ENCODE assay signal across 28 mouse cellular contexts in genomic region chr3:58650328-58650727, GRCm38 (mm10). TPM values are rescaled to one million over a fixed set of nuclear protein-coding genes. Genes with fewer than 3 reads are reported as not detected.
"Had no signal": no experiment of that assay in that cellular context is flagged by ENCODE, and none has a peak within 500 bp of the region (broad histone marks: within the 10 kb centered on the region; RNA-seq: fewer than 3 reads in every experiment).

No protein-coding gene starts in this region.

- H3K4me1 ChIP-seq: hindbrain, embryonic 12.5 days; intestine, embryonic 15.5 days; limb, embryonic 10.5 days; limb, embryonic 12.5 days had no signal

- DNase-seq: gastrocnemius, adult 2 months; gastrocnemius, postnatal 10 days; gastrocnemius, postnatal 25 days; heart, adult 18-20 months; heart, postnatal 10 days; heart, postnatal 4 days; kidney, adult 18-20 months; kidney, adult 8-10 months; kidney, postnatal 10 days; kidney, postnatal 25 days; kidney, postnatal 4 days had no signal

- ATAC-seq: hindbrain, embryonic 16.5 days; inflammation-experienced regulatory T-cells, adult 6 months; intestine, embryonic 15.5 days; intestine, postnatal 0 days had no signal

- H3K9ac ChIP-seq: hindbrain, embryonic 12.5 days; hindbrain, embryonic 14.5 days; intestine, embryonic 15.5 days; limb, embryonic 12.5 days had no signal

- H3K4me3 ChIP-seq: gastrocnemius, adult 2 months; hindbrain, embryonic 10.5 days; hindbrain, embryonic 12.5 days; intestine, embryonic 15.5 days; layer of hippocampus, adult 2 months; left cerebral cortex, adult 2 months; limb, embryonic 10.5 days; limb, embryonic 12.5 days had no signal

- H3K4me2 ChIP-seq: heart, embryonic 11.5 days; hindbrain, embryonic 12.5 days; hindbrain, embryonic 14.5 days; intestine, embryonic 15.5 days; limb, embryonic 12.5 days had no signal

- H3K27me3 ChIP-seq: hindbrain, embryonic 12.5 days; intestine, embryonic 15.5 days; limb, embryonic 12.5 days had no signal

- H3K36me3 ChIP-seq: hindbrain, embryonic 10.5 days; hindbrain, embryonic 12.5 days; intestine, embryonic 15.5 days; limb, embryonic 10.5 days; limb, embryonic 12.5 days had no signal

- H3K9me3 ChIP-seq: hindbrain, embryonic 10.5 days; hindbrain, embryonic 12.5 days; intestine, embryonic 15.5 days; limb, embryonic 10.5 days; limb, embryonic 12.5 days had no signal

- H3K27ac ChIP-seq: gastrocnemius, adult 2 months; hindbrain, embryonic 10.5 days; hindbrain, embryonic 12.5 days; hindbrain, embryonic 14.5 days; intestine, embryonic 15.5 days; layer of hippocampus, adult 2 months; left cerebral cortex, adult 2 months; limb, embryonic 10.5 days; limb, embryonic 12.5 days had no signal

RNA-seq across cellular contexts. Expression of gene Erich6, which starts 13.3 kb away (rescaled TPM):
- total RNA-seq: gastrocnemius, adult 2 months; gastrocnemius, postnatal 25 days; granulocyte monocyte progenitor cell, adult 5-6 weeks; heart, adult 18-20 months; heart, adult 8-10 months; heart, postnatal 25 days had no signal
- polyA plus RNA-seq: hindbrain, embryonic 10.5 days; inflammation-experienced regulatory T-cells, adult 6 months; intestine, embryonic 15.5 days; intestine, postnatal 0 days; kidney, embryonic 14.5 days; kidney, embryonic 16.5 days; limb, embryonic 10.5 days had no signal
